Mouse (Mus musculus) heart, embryonic 14.5 days (tissue): ENCODE results near the gene Wdr41. TPM values are rescaled to one million over a fixed set of nuclear protein-coding genes. Genes with fewer than 3 reads are reported as not detected.

Experiments
- ATAC-seq: fragments of 200-750 bp; cut with Nextera tagmentation; 2 replicates; pipeline ENCODE4 v1.8.0; 2017; ENCODE audit warnings: low read depth, moderate TSS enrichment; ENCODE audit not compliant: insufficient number of reproducible peaks, insufficient read depth, low FRiP score
- H3K27ac ChIP-seq, 2 experiments: fragments of 200-500 bp in 1 of 2; fragments of 300-500 bp in 1 of 2; sonication (generic) in 1 of 2; replicated peaks in 1 of 2; 2 replicates each; pipeline ENCODE4 v1.5.1; 2012 to 2014; ENCODE audit warnings: low read depth in 2 of 2, low read length in 2 of 2, control low read depth in 1 of 2, mild to moderate bottlenecking in 1 of 2, mixed read lengths in 1 of 2; ENCODE audit not compliant: control insufficient read depth in 1 of 2, insufficient read depth in 1 of 2
- H3K27me3 ChIP-seq: fragments of 300-500 bp; sonication (generic); 2 replicates; pipeline ENCODE4 v1.6.1; 2014; ENCODE audit warnings: mild to moderate bottlenecking, low read length, control low read depth; ENCODE audit not compliant: control insufficient read depth, insufficient read depth
- H3K36me3 ChIP-seq: fragments of 300-500 bp; sonication (generic); 2 replicates; pipeline ENCODE4 v1.6.1; 2014; ENCODE audit warnings: mild to moderate bottlenecking, control low read depth, low read length, mixed read lengths; ENCODE audit not compliant: control insufficient read depth, insufficient read depth
- H3K4me1 ChIP-seq, 2 experiments: fragments of 200-500 bp in 1 of 2; fragments of 300-500 bp in 1 of 2; sonication (generic) in 1 of 2; 2 replicates each; pipeline ENCODE4 v1.6.1; 2012 to 2014; ENCODE audit warnings: low read length in 2 of 2, control low read depth in 1 of 2, mixed read lengths in 1 of 2; ENCODE audit not compliant: control insufficient read depth in 2 of 2, insufficient read depth in 2 of 2
- H3K4me2 ChIP-seq: fragments of 300-500 bp; sonication (generic); 2 replicates; pipeline ENCODE4 v1.6.1; 2014; ENCODE audit warnings: mild to moderate bottlenecking, low read length
- H3K4me3 ChIP-seq, 2 experiments: fragments of 200-500 bp in 1 of 2; fragments of 300-500 bp in 1 of 2; sonication (generic) in 1 of 2; 2 replicates each; pipeline ENCODE4 v1.5.1; 2012 to 2014; ENCODE audit warnings: low read length in 2 of 2, mild to moderate bottlenecking in 2 of 2, control low read depth in 1 of 2, low read depth in 1 of 2, moderate library complexity in 1 of 2; ENCODE audit not compliant: control insufficient read depth in 1 of 2, insufficient read depth in 1 of 2
- H3K9ac ChIP-seq: fragments of 300-500 bp; sonication (generic); 2 replicates; pipeline ENCODE4 v1.6.1; 2014; ENCODE audit warnings: mild to moderate bottlenecking, low read length
- H3K9me3 ChIP-seq: fragments of 300-500 bp; sonication (generic); 2 replicates; pipeline ENCODE4 v1.6.1; 2016; ENCODE audit warnings: low read length, control low read depth; ENCODE audit not compliant: control insufficient read depth
- WGBS: fragments of 180-500 bp; shearing (Covaris S2); extraction: QIAGEN DNeasy Blood & Tissue Kit; methylation state at CpG from one replicate; pipeline ENCODE4 v1.1.7; 2014; 5-methylcytosine and 5-hydroxymethylcytosine counted together
- polyA plus RNA-seq: library from polyadenylated mRNA; unstranded; fragments of >200 nt; fragmentation: Nextera tagmentation; extraction: Ambion mirVana; gene quantifications from 2 replicates; pipeline ENCODE4 v1.2.1, GENCODE M21; 2014

Gene Wdr41
- polyA plus RNA-seq, 1 experiment from 2014 or later = 21.9 TPM

GRCm38 (mm10) chr13:95034094-95034493, 58.0 kb downstream of the Wdr41 start:
- H3K27ac ChIP-seq = no peak overlapping the region
- no peaks in the 10 kb centered on the region for H3K36me3 ChIP-seq
- no peaks in the 10 kb centered on the region for H3K9me3 ChIP-seq
- H3K27me3 ChIP-seq = no peaks in the 10 kb centered on the region
- WGBS = 74% methylated on average over 9 of the region's 9 CpGs
- peaks cover 0 to 4% of the 10 kb centered on the region in 2 experiments; a peak in 2 of 4 replicates for H3K4me1 ChIP-seq
- no peak overlapping the region for H3K4me2 ChIP-seq
- ATAC-seq = no peak
- H3K9ac ChIP-seq = no peak overlapping the region
- H3K4me3 ChIP-seq = no peak overlapping the region

GRCm38 (mm10) chr13:95034715-95035114, 58.6 kb downstream of the Wdr41 start:
- H3K9ac ChIP-seq = no peak overlapping the region
- no peaks in the 10 kb centered on the region for H3K36me3 ChIP-seq
- no peak overlapping the region for H3K4me2 ChIP-seq
- H3K4me1 ChIP-seq = peaks cover 0 to 4% of the 10 kb centered on the region in 2 experiments; a peak in 2 of 4 replicates
- no peaks in the 10 kb centered on the region for H3K27me3 ChIP-seq
- H3K27ac ChIP-seq = no peak overlapping the region
- no peak for ATAC-seq
- H3K9me3 ChIP-seq = no peaks in the 10 kb centered on the region
- H3K4me3 ChIP-seq = no peak overlapping the region
- 40% methylated on average over 2 of the region's 2 CpGs for WGBS

GRCm38 (mm10) chr13:95038200-95038599, 62.1 kb downstream of the Wdr41 start:
- no peak overlapping the region for H3K9ac ChIP-seq
- no peak overlapping the region for H3K4me2 ChIP-seq
- H3K4me1 ChIP-seq = no peaks in the 10 kb centered on the region; a peak in 1 of 4 replicates
- 46% methylated on average over 4 of the region's 4 CpGs for WGBS
- no peak overlapping the region for H3K27ac ChIP-seq
- no peak for ATAC-seq
- H3K27me3 ChIP-seq = no peaks in the 10 kb centered on the region
- no peaks in the 10 kb centered on the region for H3K36me3 ChIP-seq
- H3K9me3 ChIP-seq = no peaks in the 10 kb centered on the region
- no peak overlapping the region for H3K4me3 ChIP-seq

GRCm38 (mm10) chr13:95040140-95040738, 64.1 kb downstream of the Wdr41 start:
- 83% methylated on average over 9 of the region's 9 CpGs for WGBS
- Histone ChIP-seq H3K4me1 (no peaks in the 10 kb centered on the region; a peak in 1 of 4 replicates), H3K4me2 (no peak overlapping the region), H3K4me3 (no peak overlapping the region), H3K9ac (no peak overlapping the region), H3K27me3 (no peaks in the 10 kb centered on the region), H3K9me3 (no peaks in the 10 kb centered on the region), H3K36me3 (no peaks in the 10 kb centered on the region), H3K27ac (no peak overlapping the region)
- ATAC-seq = no peak

- no peak overlapping the region for H3K4me2 ChIP-seq
- WGBS = 25% methylated on average over 1 of the region's 1 CpGs
- no peak for ATAC-seq
- no peaks in the 10 kb centered on the region for H3K9me3 ChIP-seq
- H3K36me3 ChIP-seq = no peaks in the 10 kb centered on the region
- H3K4me1 ChIP-seq = no peaks in the 10 kb centered on the region
- H3K27me3 ChIP-seq = no peaks in the 10 kb centered on the region
- no peak overlapping the region for H3K4me3 ChIP-seq
- no peak overlapping the region for H3K27ac ChIP-seq
- H3K9ac ChIP-seq = no peak overlapping the region
These were observed 68.0 kb downstream of the Wdr41 start for GRCm38 (mm10) chr13:95044108-95044507.

- ATAC-seq = no peak
These were observed 74.3 kb downstream of the Wdr41 start for GRCm38 (mm10) chr13:95050398-95050797.

GRCm38 (mm10) chr13:95052421-95052820, 76.3 kb downstream of the Wdr41 start:
- H3K4me3 ChIP-seq = no peak overlapping the region
- no peak overlapping the region for H3K4me2 ChIP-seq
- WGBS = 79% methylated on average over 3 of the region's 3 CpGs
- no peaks in the 10 kb centered on the region for H3K27me3 ChIP-seq
- H3K9ac ChIP-seq = no peak overlapping the region
- no peaks in the 10 kb centered on the region for H3K36me3 ChIP-seq
- H3K9me3 ChIP-seq = no peaks in the 10 kb centered on the region
- H3K27ac ChIP-seq = no peak overlapping the region
- peaks cover 0 to 2% of the 10 kb centered on the region in 2 experiments; a peak in 1 of 4 replicates for H3K4me1 ChIP-seq
- ATAC-seq = no peak

More at GRCm38 (mm10) chr13:95050398-95050797, 74.3 kb downstream of the Wdr41 start:
- Histone ChIP-seq H3K4me1 (peaks cover 0 to 2% of the 10 kb centered on the region in 2 experiments; a peak in 1 of 4 replicates), H3K9me3 (no peaks in the 10 kb centered on the region), H3K27me3 (no peaks in the 10 kb centered on the region), H3K9ac (no peak overlapping the region), H3K4me2 (no peak overlapping the region), H3K27ac (no peak overlapping the region), H3K4me3 (no peak overlapping the region), H3K36me3 (no peaks in the 10 kb centered on the region)
- WGBS = 54% methylated on average over 4 of the region's 4 CpGs
